Mouse (Mus musculus) forebrain, embryonic 15.5 days (tissue): ENCODE measurements around the gene Gm20696. TPM values are rescaled to one million over a fixed set of nuclear protein-coding genes. Genes with fewer than 3 reads are reported as not detected.

ENCODE experiments used
- ATAC-seq: fragments of 200-750 bp; cut with Nextera tagmentation; replicated peaks from 2 replicates; pipeline ENCODE4 v1.8.0; 2017; ENCODE audit warnings: mild to moderate bottlenecking, moderate TSS enrichment, moderate library complexity
- H3K27ac ChIP-seq: fragments of 300-500 bp; sonication (generic); replicated peaks from 2 replicates; pipeline ENCODE4 v1.5.1; 2015; ENCODE audit warnings: mild to moderate bottlenecking, inconsistent platforms
- H3K27me3 ChIP-seq: fragments of 300-500 bp; sonication (generic); 2 replicates; pipeline ENCODE4 v1.6.1; 2015; ENCODE audit warnings: inconsistent platforms
- H3K36me3 ChIP-seq: fragments of 300-500 bp; sonication (generic); 2 replicates; pipeline ENCODE4 v1.6.1; 2015; ENCODE audit warnings: mild to moderate bottlenecking, inconsistent platforms
- H3K4me1 ChIP-seq: fragments of 300-500 bp; sonication (generic); 2 replicates; pipeline ENCODE4 v1.6.1; 2015; ENCODE audit warnings: inconsistent platforms
- H3K4me2 ChIP-seq: fragments of 300-500 bp; sonication (generic); replicated peaks from 2 replicates; pipeline ENCODE4 v1.6.1; 2015; ENCODE audit warnings: mild to moderate bottlenecking, inconsistent platforms
- H3K4me3 ChIP-seq: fragments of 300-500 bp; sonication (generic); 2 replicates; pipeline ENCODE4 v1.5.1; 2015; ENCODE audit warnings: mild to moderate bottlenecking, inconsistent platforms
- H3K9ac ChIP-seq: fragments of 300-500 bp; sonication (generic); replicated peaks from 2 replicates; pipeline ENCODE4 v1.6.1; 2015; ENCODE audit warnings: mild to moderate bottlenecking, inconsistent platforms
- H3K9me3 ChIP-seq: fragments of 300-500 bp; sonication (generic); 2 replicates; pipeline ENCODE4 v1.6.1; 2016; ENCODE audit warnings: inconsistent platforms
- WGBS: fragments of 180-500 bp; shearing (Covaris S2); methylation state at CpG from one replicate; pipeline ENCODE4 v1.1.7; 2015; ENCODE audit warnings: mixed read lengths; 5-methylcytosine and 5-hydroxymethylcytosine counted together
- polyA plus RNA-seq: library from polyadenylated mRNA; unstranded; fragments of >200 nt; fragmentation: Nextera tagmentation; extraction: Ambion mirVana; gene quantifications from 2 replicates; pipeline ENCODE4 v1.2.1, GENCODE M21; 2015

Gm20696 gene
- polyA plus RNA-seq, 1 experiment from 2014 or later, result 5.8 TPM

- Histone ChIP-seq H3K9me3 (no peaks in the 10 kb centered on the region), H3K27me3 (no peaks in the 10 kb centered on the region), H3K4me3 (no peak overlapping the region), H3K9ac (no peak overlapping the region), H3K4me2 (no peak overlapping the region), H3K4me1 (peaks cover 9% of the 10 kb centered on the region), H3K27ac (no peak overlapping the region), H3K36me3 (no peaks in the 10 kb centered on the region)
- WGBS, result 90% methylated on average over 5 of the region's 5 CpGs
- ATAC-seq, result no peak
Observed at GRCm38 (mm10) chr6:99350156-99350555, 316.4 kb downstream of the Gm20696 start.

- 12% methylated on average over 10 of the region's 10 CpGs for WGBS
- no peak for ATAC-seq
- no peak overlapping the region for H3K4me2 ChIP-seq
Observed at GRCm38 (mm10) chr6:99347836-99348235, 318.8 kb downstream of the Gm20696 start.

GRCm38 (mm10) chr6:99344966-99345365 is 321.6 kb downstream of the Gm20696 start:
- no peaks in the 10 kb centered on the region for H3K36me3 ChIP-seq
- 96% methylated on average over 7 of the region's 7 CpGs for WGBS
- H3K9ac ChIP-seq, result no peak overlapping the region
- no peaks in the 10 kb centered on the region for H3K27me3 ChIP-seq
- H3K9me3 ChIP-seq, result no peaks in the 10 kb centered on the region
- ATAC-seq, result no peak
- peaks cover 9% of the 10 kb centered on the region for H3K4me1 ChIP-seq
- no peak overlapping the region for H3K4me3 ChIP-seq
- no peak overlapping the region for H3K27ac ChIP-seq
- no peak overlapping the region for H3K4me2 ChIP-seq

More at GRCm38 (mm10) chr6:99347836-99348235, 318.8 kb downstream of the Gm20696 start:
- no peaks in the 10 kb centered on the region for H3K27me3 ChIP-seq
- H3K27ac ChIP-seq, result no peak overlapping the region
- H3K36me3 ChIP-seq, result no peaks in the 10 kb centered on the region
- H3K9ac ChIP-seq, result no peak overlapping the region
- no peaks in the 10 kb centered on the region for H3K9me3 ChIP-seq
- H3K4me1 ChIP-seq, result peaks cover 9% of the 10 kb centered on the region
- H3K4me3 ChIP-seq, result no peak overlapping the region

- no peak for ATAC-seq
- Histone ChIP-seq H3K27ac (no peak overlapping the region), H3K4me1 (peaks cover 12% of the 10 kb centered on the region), H3K27me3 (no peaks in the 10 kb centered on the region), H3K9ac (no peak overlapping the region), H3K4me3 (no peak overlapping the region), H3K4me2 (no peak overlapping the region), H3K9me3 (no peaks in the 10 kb centered on the region), H3K36me3 (no peaks in the 10 kb centered on the region)
- WGBS, result 63% methylated on average over 3 of the region's 3 CpGs
Observed at GRCm38 (mm10) chr6:99344357-99344756, 322.2 kb downstream of the Gm20696 start.

- WGBS, result 72% methylated on average over 3 of the region's 3 CpGs
- H3K4me1 ChIP-seq, result peaks cover 16% of the 10 kb centered on the region
- H3K9ac ChIP-seq, result no peak overlapping the region
- H3K27ac ChIP-seq, result no peak overlapping the region
- H3K4me3 ChIP-seq, result no peak overlapping the region
- no peaks in the 10 kb centered on the region for H3K27me3 ChIP-seq
- ATAC-seq, result no peak
- H3K36me3 ChIP-seq, result no peaks in the 10 kb centered on the region
- no peak overlapping the region for H3K4me2 ChIP-seq
- no peaks in the 10 kb centered on the region for H3K9me3 ChIP-seq
Observed at GRCm38 (mm10) chr6:99343815-99344214, 322.8 kb downstream of the Gm20696 start.

GRCm38 (mm10) chr6:99342416-99342815 is 324.2 kb downstream of the Gm20696 start:
- Histone ChIP-seq H3K27me3 (no peaks in the 10 kb centered on the region), H3K4me2 (no peak overlapping the region), H3K9me3 (no peaks in the 10 kb centered on the region), H3K4me1 (peaks cover 15% of the 10 kb centered on the region), H3K27ac (no peak overlapping the region), H3K9ac (no peak overlapping the region), H3K36me3 (no peaks in the 10 kb centered on the region), H3K4me3 (no peak overlapping the region)
- no peak for ATAC-seq
- WGBS, result 92% methylated on average over 3 of the region's 3 CpGs

GRCm38 (mm10) chr6:99340902-99341301 is 325.7 kb downstream of the Gm20696 start:
- no peak for ATAC-seq
- Histone ChIP-seq H3K9ac (no peak overlapping the region), H3K27me3 (no peaks in the 10 kb centered on the region), H3K4me2 (no peak overlapping the region), H3K36me3 (no peaks in the 10 kb centered on the region), H3K9me3 (no peaks in the 10 kb centered on the region), H3K27ac (no peak overlapping the region), H3K4me3 (no peak overlapping the region), H3K4me1 (peaks cover 13% of the 10 kb centered on the region)
- 89% methylated on average over 4 of the region's 4 CpGs for WGBS

- Histone ChIP-seq H3K4me3 (no peak overlapping the region), H3K9me3 (no peaks in the 10 kb centered on the region), H3K9ac (no peak overlapping the region), H3K4me2 (no peak overlapping the region), H3K27me3 (no peaks in the 10 kb centered on the region), H3K27ac (no peak overlapping the region), H3K36me3 (no peaks in the 10 kb centered on the region), H3K4me1 (peaks cover 13% of the 10 kb centered on the region)
- WGBS, result 66% methylated on average over 10 of the region's 10 CpGs
- no peak for ATAC-seq
Observed at GRCm38 (mm10) chr6:99339986-99340721, 326.4 kb downstream of the Gm20696 start.

- Histone ChIP-seq H3K36me3 (no peaks in the 10 kb centered on the region), H3K4me3 (no peak overlapping the region), H3K27ac (no peak overlapping the region), H3K27me3 (no peaks in the 10 kb centered on the region), H3K9ac (no peak overlapping the region), H3K9me3 (no peaks in the 10 kb centered on the region), H3K4me1 (peaks cover 13% of the 10 kb centered on the region), H3K4me2 (no peak overlapping the region)
- WGBS, result 71% methylated on average over 5 of the region's 5 CpGs
- ATAC-seq, result no peak
Observed at GRCm38 (mm10) chr6:99339343-99339620, 327.3 kb downstream of the Gm20696 start.

GRCm38 (mm10) chr6:99338593-99339342 is 327.8 kb downstream of the Gm20696 start:
- 66% methylated on average over 9 of the region's 9 CpGs for WGBS
- H3K9me3 ChIP-seq, result no peaks in the 10 kb centered on the region
- no peak overlapping the region for H3K4me3 ChIP-seq
- H3K27me3 ChIP-seq, result no peaks in the 10 kb centered on the region
- no peak overlapping the region for H3K9ac ChIP-seq
- no peak for ATAC-seq
- no peak overlapping the region for H3K4me2 ChIP-seq
- no peaks in the 10 kb centered on the region for H3K36me3 ChIP-seq
- no peak overlapping the region for H3K27ac ChIP-seq
- peaks cover 13% of the 10 kb centered on the region for H3K4me1 ChIP-seq

- Histone ChIP-seq H3K9ac (no peak overlapping the region), H3K4me3 (no peak overlapping the region), H3K9me3 (no peaks in the 10 kb centered on the region), H3K4me1 (peaks cover 13% of the 10 kb centered on the region), H3K36me3 (no peaks in the 10 kb centered on the region), H3K27ac (no peak overlapping the region), H3K27me3 (no peaks in the 10 kb centered on the region), H3K4me2 (no peak overlapping the region)
- no peak for ATAC-seq
- WGBS, result 69% methylated on average over 3 of the region's 3 CpGs
Observed at GRCm38 (mm10) chr6:99338174-99338573, 328.4 kb downstream of the Gm20696 start.

- no peak overlapping the region for H3K4me2 ChIP-seq
- H3K4me3 ChIP-seq, result no peak overlapping the region
- no peaks in the 10 kb centered on the region for H3K36me3 ChIP-seq
- no peak overlapping the region for H3K27ac ChIP-seq
- ATAC-seq, result no peak
- no peaks in the 10 kb centered on the region for H3K27me3 ChIP-seq
- no peaks in the 10 kb centered on the region for H3K9me3 ChIP-seq
- WGBS, result 56% methylated on average over 6 of the region's 6 CpGs
- peaks cover 17% of the 10 kb centered on the region for H3K4me1 ChIP-seq
- no peak overlapping the region for H3K9ac ChIP-seq
Observed at GRCm38 (mm10) chr6:99337575-99337974, 329.0 kb downstream of the Gm20696 start.
